Mouse (Mus musculus): ENCODE results near the gene Slc16a1. TPM values are rescaled to one million over a fixed set of nuclear protein-coding genes. Genes with fewer than 3 reads are reported as not detected.
"Not testable (repeated sequence)": the region's sequence is repeated elsewhere in the genome, so short reads cannot be mapped to it uniquely, and the experiment has no call there.

The Slc16a1 gene
- polyA plus RNA-seq, 1 experiment from 2014 or later: 44.6 TPM

DNA sequence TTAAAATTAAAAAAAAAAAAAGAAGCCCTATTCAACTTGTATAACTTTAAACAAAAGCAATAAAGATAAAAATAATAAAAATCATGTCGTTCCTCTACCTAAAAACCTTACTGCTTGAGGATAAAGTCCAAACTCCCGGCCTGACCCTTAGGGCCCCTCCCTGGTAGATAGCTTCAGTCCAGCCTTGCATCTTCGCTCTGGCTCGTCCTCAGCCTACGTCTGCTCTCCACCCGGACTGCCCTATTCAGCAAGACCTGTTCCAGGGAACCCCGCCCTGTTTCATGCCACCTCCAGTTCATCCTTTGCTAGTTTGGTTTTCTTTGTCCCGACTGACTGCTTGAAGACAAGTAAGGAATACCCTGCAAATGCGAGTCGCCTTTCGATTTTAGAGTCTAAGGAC is 24.5 kb downstream of the Slc16a1 start:
- ATAC-seq (ENCODE audit: insufficient number of reproducible peaks, insufficient read depth, low FRiP score, low TSS enrichment, low read depth): no peak
- no peak overlapping the region for H3K4me2 ChIP-seq
- no peaks in the 10 kb centered on the region for H3K27me3 ChIP-seq
- no peaks in the 10 kb centered on the region for H3K9me3 ChIP-seq
- no peak overlapping the region for H3K9ac ChIP-seq (replicated peaks)
- H3K4me1 ChIP-seq (replicated peaks): peaks cover 12% of the 10 kb centered on the region; the same call in 1 of the 2 replicates
- H3K27ac ChIP-seq: no peak overlapping the region
- 83% methylated on average over 11 of the region's 11 CpGs for WGBS
- H3K36me3 ChIP-seq: no peaks in the 10 kb centered on the region
- H3K4me3 ChIP-seq (replicated peaks): no peak overlapping the region

DNA sequence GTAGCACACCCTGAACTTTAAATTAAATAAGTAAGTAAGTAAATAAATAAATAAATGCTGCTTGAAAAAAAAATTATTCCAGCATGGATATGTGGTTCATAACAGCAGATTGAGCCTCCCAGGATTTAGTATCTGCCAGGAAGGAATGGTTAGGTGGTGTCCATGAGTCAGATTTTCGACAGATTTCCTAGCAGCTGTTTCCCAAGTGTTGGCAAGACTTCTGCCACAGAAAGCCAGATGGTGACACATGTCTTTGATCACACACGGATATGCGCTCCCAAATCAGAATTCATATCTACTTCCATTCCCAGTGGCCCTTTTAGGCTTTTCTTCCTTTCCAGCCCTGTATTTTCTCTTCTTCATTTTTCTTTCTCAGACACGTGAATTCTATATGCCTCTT is 28.5 kb downstream of the Slc16a1 start:
- no peak overlapping the region for H3K4me3 ChIP-seq (replicated peaks)
- no peaks in the 10 kb centered on the region for H3K27me3 ChIP-seq
- no peak overlapping the region for H3K4me2 ChIP-seq
- 62% methylated on average over 4 of the region's 4 CpGs for WGBS
- peaks cover 27% of the 10 kb centered on the region for H3K4me1 ChIP-seq (replicated peaks)
- no peak overlapping the region for H3K9ac ChIP-seq (replicated peaks)
- no peaks in the 10 kb centered on the region for H3K36me3 ChIP-seq
- ATAC-seq (ENCODE audit: insufficient number of reproducible peaks, insufficient read depth, low FRiP score, low TSS enrichment, low read depth): no peak
- no peak overlapping the region for H3K27ac ChIP-seq
- H3K9me3 ChIP-seq: no peaks in the 10 kb centered on the region

DNA sequence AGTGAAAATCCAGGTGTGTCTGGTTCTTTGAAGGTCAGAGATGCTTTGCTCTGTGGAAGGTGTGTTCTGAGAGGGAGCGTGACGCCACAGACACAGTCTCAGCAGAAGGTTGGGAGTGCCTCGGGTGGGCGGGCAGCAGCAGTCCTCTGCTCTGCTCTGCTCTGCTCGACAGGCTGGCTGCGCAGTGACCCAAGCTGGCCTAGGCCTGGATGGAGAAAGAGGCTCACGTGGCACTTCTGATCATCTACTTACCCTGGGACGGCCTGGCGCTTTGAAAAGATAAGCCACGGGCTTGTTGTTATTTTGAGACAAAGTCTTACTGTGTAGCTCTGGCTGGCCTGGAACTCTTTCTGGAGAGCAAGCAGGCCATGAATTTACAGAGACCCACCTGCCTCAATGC is 29.0 kb downstream of the Slc16a1 start:
- H3K9me3 ChIP-seq: no peaks in the 10 kb centered on the region
- no peak overlapping the region for H3K9ac ChIP-seq (replicated peaks)
- no peaks in the 10 kb centered on the region for H3K36me3 ChIP-seq
- no peak overlapping the region for H3K4me2 ChIP-seq
- H3K27ac ChIP-seq: no peak overlapping the region
- ATAC-seq (ENCODE audit: insufficient number of reproducible peaks, insufficient read depth, low FRiP score, low TSS enrichment, low read depth): no peak
- no peak overlapping the region for H3K4me3 ChIP-seq (replicated peaks)
- peaks cover 26% of the 10 kb centered on the region for H3K4me1 ChIP-seq (replicated peaks)
- 73% methylated on average over 10 of the region's 10 CpGs for WGBS
- no peaks in the 10 kb centered on the region for H3K27me3 ChIP-seq

DNA sequence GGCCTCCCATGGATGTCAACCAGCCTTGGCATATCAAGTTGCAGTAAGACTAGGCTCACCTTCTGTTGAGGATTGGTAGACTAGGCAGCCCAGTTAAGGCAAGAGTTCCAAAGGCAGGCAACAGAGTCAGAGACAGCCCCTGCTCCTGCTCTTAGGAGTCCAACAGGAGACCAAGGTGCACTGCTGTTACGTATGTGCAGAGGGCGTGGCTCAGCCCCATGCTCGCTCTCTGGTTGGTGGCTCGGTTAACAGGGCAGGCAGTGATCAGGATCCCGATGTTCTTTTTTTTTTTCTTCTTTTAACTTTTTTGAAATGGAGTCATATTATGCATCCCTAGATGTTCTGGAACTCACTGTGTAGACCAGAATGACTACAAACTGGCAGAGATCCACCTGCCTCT is 30.5 kb downstream of the Slc16a1 start:
- H3K4me2 ChIP-seq: no peak overlapping the region
- no peaks in the 10 kb centered on the region for H3K36me3 ChIP-seq
- peaks cover 23% of the 10 kb centered on the region for H3K4me1 ChIP-seq (replicated peaks)
- no peak for ATAC-seq (ENCODE audit: insufficient number of reproducible peaks, insufficient read depth, low FRiP score, low TSS enrichment, low read depth)
- H3K27ac ChIP-seq: no peak overlapping the region
- 84% methylated on average over 5 of the region's 5 CpGs for WGBS
- no peaks in the 10 kb centered on the region for H3K9me3 ChIP-seq
- no peak overlapping the region for H3K9ac ChIP-seq (replicated peaks)
- H3K4me3 ChIP-seq (replicated peaks): no peak overlapping the region
- H3K27me3 ChIP-seq: no peaks in the 10 kb centered on the region

DNA sequence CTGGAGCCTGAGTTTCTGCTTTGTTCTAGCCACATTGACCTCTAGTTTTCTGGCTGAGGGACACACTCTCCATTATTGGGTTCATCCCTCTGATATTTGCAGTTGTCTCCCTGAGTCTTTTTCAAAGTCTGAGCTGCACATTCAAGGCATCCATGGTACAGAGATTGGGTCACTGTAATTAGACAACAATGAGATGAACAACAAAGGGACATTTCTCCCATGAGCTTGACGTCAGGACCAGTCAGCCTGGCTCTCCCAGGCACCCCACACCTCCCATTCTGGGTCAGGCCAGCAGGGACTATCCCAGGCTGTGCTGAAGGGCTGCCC is 31.4 kb downstream of the Slc16a1 start:
- Histone ChIP-seq H3K9me3 (no peaks in the 10 kb centered on the region), H3K27ac (0 out of 2 replicates have a peak overlapping the region, but pooled peaks have one; percentile 29), H3K27me3 (no peaks in the 10 kb centered on the region), H3K4me1 (replicated peaks) (peaks cover 30% of the 10 kb centered on the region), H3K36me3 (no peaks in the 10 kb centered on the region), H3K4me2 (no peak overlapping the region), H3K9ac (replicated peaks) (no peak overlapping the region), H3K4me3 (replicated peaks) (no peak overlapping the region)
- no peak for ATAC-seq (ENCODE audit: insufficient number of reproducible peaks, insufficient read depth, low FRiP score, low TSS enrichment, low read depth)
- whole genome bisulfite sequencing: 74% methylated on average over 1 of the region's 1 CpGs

DNA sequence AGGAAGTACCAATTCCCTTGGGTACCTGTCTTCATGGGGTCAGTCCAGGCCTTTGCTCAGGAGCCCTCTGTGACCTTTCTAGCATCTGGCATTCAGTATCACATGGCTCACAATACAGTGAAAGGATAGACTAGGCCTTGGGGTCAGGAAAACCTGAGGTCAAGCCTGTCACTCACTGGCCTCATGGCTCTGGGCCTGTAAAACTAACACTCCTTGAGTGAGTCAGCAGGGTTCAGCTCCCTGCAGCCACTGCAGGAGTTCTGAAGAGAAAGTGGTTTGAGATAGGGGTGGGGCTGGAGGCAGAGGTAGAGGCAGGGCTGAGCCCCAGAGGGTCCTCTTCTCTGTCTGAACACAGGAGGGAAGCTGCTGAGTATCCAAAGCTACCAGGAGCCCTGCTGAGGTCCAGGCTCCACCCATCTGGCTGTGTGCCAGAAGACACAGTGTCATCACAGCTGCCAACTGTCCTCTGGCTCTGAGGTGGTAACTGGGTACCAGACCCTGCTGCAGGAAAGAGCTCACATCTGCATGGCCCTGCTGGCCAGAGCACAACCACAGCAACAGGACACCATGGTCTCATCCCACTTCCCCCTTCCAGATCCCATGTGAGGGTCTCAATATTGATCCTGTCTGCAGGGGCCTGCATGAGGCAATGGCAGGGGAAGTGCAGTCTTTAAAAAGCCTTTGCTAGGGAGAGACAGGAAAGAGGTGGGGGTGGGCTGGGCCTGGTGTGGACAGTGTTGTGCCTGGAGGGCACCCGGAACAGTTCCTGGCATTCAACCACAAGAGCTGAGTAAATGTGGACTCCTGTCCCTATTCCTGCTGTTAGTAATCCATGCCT is 31.9 kb downstream of the Slc16a1 start:
- not testable (repeated sequence) for H3K9me3 ChIP-seq; H3K4me3 ChIP-seq (replicated peaks); H3K9ac ChIP-seq (replicated peaks); H3K27me3 ChIP-seq; H3K36me3 ChIP-seq; H3K4me2 ChIP-seq; ATAC-seq (ENCODE audit: insufficient number of reproducible peaks, insufficient read depth, low FRiP score, low TSS enrichment, low read depth)
- H3K4me1 ChIP-seq (replicated peaks): peaks cover 36% of the 10 kb centered on the region
- H3K27ac ChIP-seq: 0 out of 2 replicates have a peak overlapping the region, but pooled peaks have one; percentile 29
- WGBS: 37% methylated on average over 1 of the region's 1 CpGs

DNA sequence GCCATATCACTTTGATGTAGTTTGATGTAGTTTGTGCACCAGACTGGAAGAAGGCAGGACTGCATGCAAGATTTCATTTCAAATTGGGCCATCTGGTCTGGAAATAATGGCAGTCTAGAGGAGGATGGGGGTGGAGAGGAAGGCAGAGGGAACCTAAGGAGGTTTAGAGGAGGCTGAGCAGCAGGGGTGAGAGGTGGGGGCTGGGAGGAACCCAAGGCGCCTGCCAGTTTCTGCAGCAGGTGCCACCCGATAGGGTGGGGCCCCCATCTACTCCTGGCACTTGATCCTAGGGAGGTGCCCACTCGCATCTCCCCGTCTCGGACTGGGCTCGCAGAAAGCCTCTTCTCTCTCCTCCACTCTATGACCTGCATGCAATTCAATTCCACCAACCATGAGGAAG is 33.1 kb downstream of the Slc16a1 start:
- peak overlapping the region; percentile 8; the same call in 1 of the 2 replicates for H3K27ac ChIP-seq
- no peaks in the 10 kb centered on the region for H3K27me3 ChIP-seq
- H3K9ac ChIP-seq (replicated peaks): no peak overlapping the region
- no peaks in the 10 kb centered on the region for H3K9me3 ChIP-seq
- no peak overlapping the region for H3K4me3 ChIP-seq (replicated peaks)
- 70% methylated on average over 6 of the region's 6 CpGs for WGBS
- no peaks in the 10 kb centered on the region for H3K36me3 ChIP-seq
- ATAC-seq (ENCODE audit: insufficient number of reproducible peaks, insufficient read depth, low FRiP score, low TSS enrichment, low read depth): no peak
- no peak overlapping the region for H3K4me2 ChIP-seq
- peaks cover 38% of the 10 kb centered on the region for H3K4me1 ChIP-seq (replicated peaks)

DNA sequence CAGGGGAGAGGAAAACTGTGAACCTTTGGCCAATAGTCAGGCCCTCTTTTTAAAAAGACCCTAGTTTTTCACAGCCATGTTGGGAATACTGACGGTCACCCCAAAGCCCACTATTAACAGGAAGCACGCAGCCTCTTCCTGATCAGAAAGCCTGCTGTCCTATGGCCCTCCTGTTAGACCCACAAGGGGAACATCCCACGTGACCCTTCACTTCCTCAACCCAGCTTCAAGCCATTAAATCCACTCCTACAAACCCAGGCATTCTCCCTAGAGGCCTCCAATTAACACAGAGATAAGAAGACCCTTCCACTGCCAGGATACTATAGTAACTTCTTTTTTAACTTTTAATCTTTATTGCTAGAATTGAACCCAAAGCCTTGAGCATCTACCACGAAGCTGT is 33.6 kb downstream of the Slc16a1 start:
- ATAC-seq (ENCODE audit: insufficient number of reproducible peaks, insufficient read depth, low FRiP score, low TSS enrichment, low read depth): no peak
- no peak overlapping the region for H3K4me2 ChIP-seq
- WGBS: 48% methylated on average over 4 of the region's 4 CpGs
- no peaks in the 10 kb centered on the region for H3K27me3 ChIP-seq
- H3K36me3 ChIP-seq: no peaks in the 10 kb centered on the region
- H3K27ac ChIP-seq: no peak overlapping the region
- no peaks in the 10 kb centered on the region for H3K9me3 ChIP-seq
- peaks cover 38% of the 10 kb centered on the region for H3K4me1 ChIP-seq (replicated peaks)
- H3K4me3 ChIP-seq (replicated peaks): no peak overlapping the region
- no peak overlapping the region for H3K9ac ChIP-seq (replicated peaks)

DNA sequence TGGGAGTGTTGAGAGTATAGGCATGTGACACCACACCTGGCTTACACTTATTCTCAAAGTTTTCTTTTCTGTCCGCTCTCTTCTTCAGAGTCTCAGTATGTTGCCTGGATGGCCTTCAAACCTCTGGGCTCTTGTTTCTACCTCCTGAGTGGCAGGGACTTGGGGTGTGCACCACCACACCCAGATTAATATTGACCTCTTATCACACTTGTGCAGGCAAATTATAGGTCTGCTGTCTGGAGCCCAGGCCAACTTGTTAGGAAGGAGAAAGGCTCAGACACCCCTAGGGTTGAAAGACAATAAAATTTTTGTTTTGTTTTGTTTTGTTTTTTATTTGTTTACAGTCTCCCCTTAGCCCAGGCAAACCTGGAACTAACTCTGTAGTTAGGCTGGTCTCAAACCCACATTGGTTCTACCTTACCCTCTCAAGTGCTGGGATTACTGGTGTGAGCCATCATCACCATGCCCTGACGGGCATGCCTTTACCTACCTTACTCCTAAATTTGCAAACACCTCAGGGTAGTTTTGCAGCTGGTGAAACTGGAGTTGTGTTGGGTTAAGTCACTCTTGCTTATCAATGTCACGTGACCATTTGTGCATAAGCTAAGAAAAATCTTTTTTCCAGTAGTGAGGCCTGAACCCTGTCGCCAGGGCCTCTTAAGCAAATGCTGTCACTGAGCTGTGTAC is 35.3 kb downstream of the Slc16a1 start:
- Histone ChIP-seq H3K9me3 (no peaks in the 10 kb centered on the region), H3K27me3 (no peaks in the 10 kb centered on the region), H3K36me3 (no peaks in the 10 kb centered on the region), H3K27ac (no peak overlapping the region), H3K4me3 (replicated peaks) (no peak overlapping the region), H3K4me1 (replicated peaks) (peaks cover 38% of the 10 kb centered on the region), H3K9ac (replicated peaks) (no peak overlapping the region), H3K4me2 (no peak overlapping the region)
- ATAC-seq (ENCODE audit: insufficient number of reproducible peaks, insufficient read depth, low FRiP score, low TSS enrichment, low read depth): no peak
- WGBS: 63% methylated on average over 4 of the region's 4 CpGs

DNA sequence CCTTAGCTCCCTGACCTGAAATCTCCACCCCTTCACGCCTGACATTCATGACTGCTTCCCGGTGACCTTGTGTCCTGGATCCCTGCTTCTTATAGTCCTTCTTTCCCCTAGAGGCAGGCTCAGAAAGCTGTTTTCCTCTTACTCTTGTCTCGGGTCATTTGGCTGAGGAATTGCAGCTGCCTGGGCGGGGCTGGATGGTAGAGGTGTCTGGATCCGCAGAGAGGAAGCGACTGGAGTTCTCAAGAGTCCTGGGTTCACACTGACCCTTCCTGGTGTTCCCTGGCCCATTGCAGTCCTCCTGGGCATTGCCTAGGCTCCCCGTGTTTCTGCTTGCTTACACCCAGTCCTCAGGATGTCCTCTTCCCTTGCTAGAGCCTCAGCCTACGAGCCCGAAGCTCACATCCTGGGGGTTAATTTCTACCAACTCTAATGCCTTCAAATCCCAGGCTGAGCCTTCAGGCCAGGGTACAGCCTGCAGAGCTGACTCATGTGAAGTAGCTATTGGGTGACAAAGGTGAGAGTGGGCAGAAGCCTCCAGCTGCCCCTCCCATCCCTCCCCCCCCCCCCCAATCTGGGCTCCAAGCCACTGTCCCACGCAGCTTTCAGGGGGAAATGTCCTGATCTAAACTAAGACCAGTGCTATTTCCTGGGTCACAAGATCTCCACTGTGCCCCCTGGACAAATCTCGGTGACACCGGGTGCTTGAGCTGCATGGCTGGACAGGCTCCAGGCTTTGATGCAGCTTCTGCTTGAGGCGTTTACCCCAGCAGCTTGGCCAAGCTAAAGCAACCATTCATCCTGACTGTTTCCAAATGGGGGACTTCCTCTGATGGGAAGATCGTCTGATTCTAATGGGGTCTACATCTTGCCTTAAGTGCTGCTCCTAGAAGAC is 36.1 kb downstream of the Slc16a1 start:
- Histone ChIP-seq H3K4me2 (peak overlapping the region; percentile 73), H3K4me3 (replicated peaks) (peak overlapping the region; percentile 41), H3K27ac (peak overlapping the region; percentile 35; the same call in 1 of the 2 replicates), H3K4me1 (replicated peaks) (peaks cover 38% of the 10 kb centered on the region), H3K9me3 (no peaks in the 10 kb centered on the region), H3K9ac (replicated peaks) (no peak overlapping the region; the same call in 1 of the 2 replicates), H3K27me3 (no peaks in the 10 kb centered on the region), H3K36me3 (no peaks in the 10 kb centered on the region)
- WGBS: 16% methylated on average over 14 of the region's 14 CpGs
- ATAC-seq (ENCODE audit: insufficient number of reproducible peaks, insufficient read depth, low FRiP score, low TSS enrichment, low read depth): no peak
